Mouse (Mus musculus) MEL (cell line): ENCODE measurements around the gene Ppp4c. TPM values are rescaled to one million over a fixed set of nuclear protein-coding genes. Genes with fewer than 3 reads are reported as not detected.

ENCODE experiments used
- DNase-seq: peaks from one replicate; pipeline ENCODE4 v3.0.0; 2011; ENCODE audit warnings: low read depth, low spot score
- H3K27ac ChIP-seq: 2 replicates; pipeline ENCODE4 v1.5.1; 2012; ENCODE audit warnings: low read depth, mild to moderate bottlenecking, control low read depth, low read length, moderate library complexity; ENCODE audit not compliant: control insufficient read depth
- H3K27me3 ChIP-seq, 2 experiments: fragments of 150-350 bp in 1 of 2; sonication (generic) in 1 of 2; 2 replicates each; pipeline ENCODE4 v1.6.1; 2012; ENCODE audit warnings: low read length in 2 of 2, mild to moderate bottlenecking in 2 of 2, improper control_type of control experiment in 1 of 2, moderate library complexity in 1 of 2; ENCODE audit not compliant: insufficient read depth in 2 of 2, control insufficient read depth in 1 of 2
- H3K36me3 ChIP-seq, 2 experiments: 2 replicates each; pipeline ENCODE4 v1.6.1; 2012 to 2014; ENCODE audit warnings: low read length in 2 of 2, improper control_type of control experiment in 1 of 2, inconsistent platforms in 1 of 2, mild to moderate bottlenecking in 1 of 2; ENCODE audit not compliant: insufficient read depth in 2 of 2, control insufficient read depth in 1 of 2
- H3K4me1 ChIP-seq, 2 experiments: fragments of 150-350 bp in 1 of 2; sonication (generic) in 1 of 2; 2 replicates each; pipeline ENCODE4 v1.6.1; 2012; ENCODE audit warnings: low read length in 2 of 2, improper control_type of control experiment in 1 of 2, mild to moderate bottlenecking in 1 of 2; ENCODE audit not compliant: insufficient read depth in 2 of 2, control insufficient read depth in 1 of 2
- H3K4me3 ChIP-seq, 2 experiments: fragments of 150-350 bp in 1 of 2; sonication (generic) in 1 of 2; 2 replicates each; pipeline ENCODE4 v1.5.1; 2012; ENCODE audit warnings: low read depth in 2 of 2, low read length in 2 of 2, mild to moderate bottlenecking in 2 of 2, moderate library complexity in 2 of 2, control low read depth in 1 of 2, improper control_type of control experiment in 1 of 2; ENCODE audit not compliant: control insufficient read depth in 1 of 2, insufficient read depth in 1 of 2
- H3K79me2 ChIP-seq: 2 replicates; pipeline ENCODE4 v1.6.1; 2012; ENCODE audit warnings: mild to moderate bottlenecking, low read length, moderate library complexity; ENCODE audit not compliant: control insufficient read depth, poor library complexity, insufficient read depth
- H3K9ac ChIP-seq: 2 replicates; pipeline ENCODE4 v1.6.1; 2012; ENCODE audit warnings: low read depth, mild to moderate bottlenecking, control low read depth, low read length, moderate library complexity; ENCODE audit not compliant: control insufficient read depth, poor library complexity, severe bottlenecking
- H3K9me3 ChIP-seq: fragments of 150-350 bp; sonication (generic); replicated peaks from 2 replicates; pipeline ENCODE4 v1.6.1; 2012; ENCODE audit warnings: mild to moderate bottlenecking, low read length, improper control_type of control experiment, moderate library complexity; ENCODE audit not compliant: insufficient read depth
- CTCF ChIP-seq, 3 experiments: IDR thresholded peaks in 2 of 3; conservative IDR thresholded peaks in 1 of 3; 2 replicates each; pipeline ENCODE4 v1.5.1; 2011 to 2012; ENCODE audit warnings: low read length in 3 of 3, low read depth in 2 of 3, mild to moderate bottlenecking in 2 of 3, improper control_type of control experiment in 1 of 3, inconsistent platforms in 1 of 3, mixed read lengths in 1 of 3, moderate library complexity in 1 of 3; ENCODE audit not compliant: control insufficient read depth in 1 of 3, insufficient read depth in 1 of 3, poor library complexity in 1 of 3, severe bottlenecking in 1 of 3
- ELF1 ChIP-seq: IDR thresholded peaks from 2 replicates; pipeline ENCODE4 v1.6.1; 2014; ENCODE audit warnings: low read depth, mild to moderate bottlenecking, inconsistent platforms, low read length, improper control_type of control experiment, moderate library complexity
- EP300 ChIP-seq, 2 experiments: IDR thresholded peaks; 2 replicates each; pipeline ENCODE4 v1.6.1; 2011; ENCODE audit warnings: improper control_type of control experiment in 2 of 2, low read length in 2 of 2, low read depth in 1 of 2, mild to moderate bottlenecking in 1 of 2
- ETS1 ChIP-seq: IDR thresholded peaks from 2 replicates; pipeline ENCODE4 v1.6.1; 2012; ENCODE audit warnings: low read depth, mild to moderate bottlenecking, inconsistent platforms, low read length, improper control_type of control experiment, moderate library complexity
- GABPA ChIP-seq: IDR thresholded peaks from 2 replicates; pipeline ENCODE4 v1.6.1; 2012; ENCODE audit warnings: low read depth, mild to moderate bottlenecking, inconsistent platforms, low read length, improper control_type of control experiment, moderate library complexity
- GATA1 ChIP-seq: IDR thresholded peaks from 2 replicates; pipeline ENCODE4 v1.6.1; 2011; ENCODE audit warnings: low read depth, low read length, improper control_type of control experiment
- HCFC1 ChIP-seq: IDR thresholded peaks from 2 replicates; pipeline ENCODE4 v1.6.1; 2012; ENCODE audit warnings: low read depth, mild to moderate bottlenecking, inconsistent platforms, low read length, improper control_type of control experiment, moderate library complexity
- JUND ChIP-seq: IDR thresholded peaks from 2 replicates; pipeline ENCODE4 v1.6.1; 2011; ENCODE audit warnings: low read depth, mild to moderate bottlenecking, improper control_type of control experiment, low read length
- MAZ ChIP-seq: IDR thresholded peaks from 2 replicates; pipeline ENCODE4 v1.6.1; 2012; ENCODE audit warnings: low read depth, mild to moderate bottlenecking, inconsistent platforms, low read length, improper control_type of control experiment
- MYB ChIP-seq: IDR thresholded peaks from 2 replicates; pipeline ENCODE4 v1.6.1; 2011; ENCODE audit warnings: mild to moderate bottlenecking, low read depth, low read length, improper control_type of control experiment
- MYC ChIP-seq: IDR thresholded peaks from 2 replicates; pipeline ENCODE4 v1.6.1; 2011; ENCODE audit warnings: low read depth, mild to moderate bottlenecking, low read length, improper control_type of control experiment, moderate library complexity
- NELFE ChIP-seq: IDR thresholded peaks from 2 replicates; pipeline ENCODE4 v1.6.1; 2011; ENCODE audit warnings: low read depth, low read length, improper control_type of control experiment
- NRF1 ChIP-seq: IDR thresholded peaks from 2 replicates; pipeline ENCODE4 v1.6.1; 2014; ENCODE audit warnings: low read depth, mild to moderate bottlenecking, inconsistent platforms, low read length, improper control_type of control experiment, moderate library complexity; ENCODE audit not compliant: poor library complexity, insufficient read depth, severe bottlenecking
- POLR2A ChIP-seq, 2 experiments: IDR thresholded peaks; 2 replicates each; pipeline ENCODE4 v1.6.1; 2011 to 2012; ENCODE audit warnings: low read length in 2 of 2, mild to moderate bottlenecking in 2 of 2, control low read depth in 1 of 2, improper control_type of control experiment in 1 of 2, low read depth in 1 of 2, moderate library complexity in 1 of 2; ENCODE audit not compliant: control insufficient read depth in 1 of 2, insufficient read depth in 1 of 2, poor library complexity in 1 of 2
- POLR2AphosphoS2 ChIP-seq: IDR thresholded peaks from 2 replicates; pipeline ENCODE4 v1.6.1; 2011; ENCODE audit warnings: low read length, improper control_type of control experiment
- POLR2AphosphoS5 ChIP-seq: IDR thresholded peaks from 2 replicates; pipeline ENCODE4 v1.6.1; 2012; ENCODE audit warnings: low read depth, borderline replicate concordance, mild to moderate bottlenecking, inconsistent platforms, low read length, moderate library complexity, mixed read lengths
- RAD21 ChIP-seq: IDR thresholded peaks from 2 replicates; pipeline ENCODE4 v1.6.1; 2011; ENCODE audit warnings: mild to moderate bottlenecking, low read depth, low read length, improper control_type of control experiment
- SIN3A ChIP-seq: IDR thresholded peaks from 2 replicates; pipeline ENCODE4 v1.6.1; 2012; ENCODE audit warnings: low read length, improper control_type of control experiment, inconsistent platforms
- SMC3 ChIP-seq: IDR thresholded peaks from 2 replicates; pipeline ENCODE4 v1.6.1; 2011; ENCODE audit warnings: low read depth, low read length, improper control_type of control experiment
- TAL1 ChIP-seq: IDR thresholded peaks from 2 replicates; pipeline ENCODE4 v1.6.1; 2012; ENCODE audit warnings: mild to moderate bottlenecking, inconsistent platforms, low read length, moderate library complexity, mixed read lengths
- TBP ChIP-seq: IDR thresholded peaks from 2 replicates; pipeline ENCODE4 v1.8.0; 2011; ENCODE audit warnings: low read depth, low read length, improper control_type of control experiment
- TCF12 ChIP-seq: IDR thresholded peaks from 2 replicates; pipeline ENCODE4 v1.6.1; 2014; ENCODE audit warnings: low read depth, mild to moderate bottlenecking, inconsistent platforms, low read length, improper control_type of control experiment, moderate library complexity
- ZMIZ1 ChIP-seq: IDR thresholded peaks from 2 replicates; pipeline ENCODE4 v1.6.1; 2012; ENCODE audit warnings: low read depth, mild to moderate bottlenecking, inconsistent platforms, low read length, improper control_type of control experiment, moderate library complexity
- ZNF384 ChIP-seq: IDR thresholded peaks from 2 replicates; pipeline ENCODE4 v1.6.1; 2012; ENCODE audit warnings: low read depth, mild to moderate bottlenecking, inconsistent platforms, low read length, improper control_type of control experiment
- polyA plus RNA-seq, 2 experiments: library from polyadenylated mRNA; stranded (reverse) in 1 of 2; unstranded in 1 of 2; fragments of >175 nt in 1 of 2; fragments of >200 nt in 1 of 2; gene quantifications; 2 replicates each; pipeline versions ENCODE4 v1.2.1 to v1.2.4; 2012; ENCODE audit warnings: low replicate concordance in 2 of 2, low read depth in 1 of 2; ENCODE audit not compliant: insufficient read length in 2 of 2, insufficient read depth in 1 of 2, missing spikeins in 1 of 2
- total RNA-seq: library from RNA; depleted of rRNA; stranded (reverse); fragments of 300-350 nt; gene quantifications from 2 replicates; pipeline ENCODE4 v1.2.3, GENCODE M21; 2012

Gene Ppp4c
- total and polyA plus RNA-seq, 3 experiments, result 257 to 540 (median 265) TPM

DNA sequence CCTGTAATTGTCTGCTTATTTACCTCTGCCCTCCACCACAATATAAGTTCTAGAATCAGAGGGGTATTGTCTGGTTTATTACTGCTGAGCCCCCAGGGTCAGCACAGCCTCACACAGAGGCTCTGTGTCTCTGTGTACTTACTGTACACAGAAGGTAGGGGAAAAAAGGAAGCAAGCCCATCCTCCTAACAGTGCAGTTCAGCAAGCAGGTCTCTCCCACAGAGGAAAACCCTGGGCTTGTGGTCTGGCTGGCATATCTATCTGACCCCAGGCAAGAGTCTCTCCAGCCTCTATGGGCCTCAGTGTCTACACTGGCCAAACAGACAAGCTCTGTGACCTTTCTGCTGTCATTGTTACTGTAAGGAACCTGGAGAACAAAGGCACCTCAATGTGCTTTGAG, 11.5 kb upstream of the Ppp4c start:
- peak; percentile 57 for DNase-seq
- H3K4me1 ChIP-seq, result peaks cover 20 to 47% of the 10 kb centered on the region in 2 experiments
- H3K27me3 ChIP-seq, result no peaks in the 10 kb centered on the region
- H3K79me2 ChIP-seq, result peaks cover 7% of the 10 kb centered on the region
- TF ChIP-seq RAD21 (no peak), CTCF (IDR thresholded peaks at IDR 0.05 in 2 of 3, conservative IDR thresholded peaks at IDR 0.05 in 1 of 3; ENCODE audit: control insufficient read depth in 1 of 3, insufficient read depth in 1 of 3, low read depth in 2 of 3, low read length in 3 of 3, poor library complexity in 1 of 3, severe bottlenecking in 1 of 3) (no peak), EP300 (IDR thresholded peaks at IDR 0.05; ENCODE audit: low read depth in 1 of 2, low read length in 2 of 2) (0 out of 4 replicates have a peak, but pooled peaks of 1 of the 2 experiments have one; percentile 6), MAZ (no peak), POLR2AphosphoS2 (no peak), POLR2AphosphoS5 (no peak), GATA1 (no peak), MYB (no peak), TAL1 (peak; percentile 35; the same call in 1 of the 2 replicates), TCF12 (no peak)
- H3K9me3 ChIP-seq, result no peaks in the 10 kb centered on the region
- H3K4me3 ChIP-seq, result no peak overlapping the region
- H3K9ac ChIP-seq, result peak overlapping the region; percentile 41
- peaks cover 0 to 39% of the 10 kb centered on the region in 2 experiments; a peak in 2 of 4 replicates for H3K36me3 ChIP-seq
- H3K27ac ChIP-seq, result peak overlapping the region; percentile 66

DNA sequence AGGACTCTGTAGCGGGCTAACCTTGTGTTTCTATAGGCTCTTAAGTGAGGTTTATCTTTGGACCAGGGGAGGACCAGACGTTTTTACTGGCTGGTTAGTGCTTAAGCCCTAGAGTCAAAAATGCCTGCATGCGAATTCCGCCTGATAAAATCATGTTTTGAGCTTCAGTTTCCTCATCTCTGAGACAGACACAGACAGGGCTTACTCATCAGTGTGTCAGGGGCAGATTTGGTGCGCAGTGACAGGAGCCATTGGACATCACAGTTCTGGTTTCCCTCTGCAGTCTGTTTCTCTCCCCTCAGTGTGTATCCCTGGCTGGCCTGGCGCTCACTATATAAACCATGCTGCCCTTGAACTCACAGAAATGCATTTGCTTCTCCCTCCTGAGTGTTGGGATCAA, 10.9 kb upstream of the Ppp4c start:
- TF ChIP-seq HCFC1, result peak; percentile 50; the same call in 1 of the 2 replicates
- no peak for TF ChIP-seq JUND
- TF ChIP-seq TCF12, result peak; percentile 56
- TF ChIP-seq GATA1, result peak; percentile 94
- TF ChIP-seq TBP, result peak; percentile 71
- no peak; the same call in 1 of the 2 replicates for TF ChIP-seq ZMIZ1
- 0 out of 2 replicates have a peak, but pooled peaks have one; percentile 15 for TF ChIP-seq MAZ
- TF ChIP-seq GABPA, result no peak
- peak; percentile 59; the same call in 1 of the 2 replicates for TF ChIP-seq MYC
- TF ChIP-seq EP300 (IDR thresholded peaks at IDR 0.05; ENCODE audit: low read depth in 1 of 2, low read length in 2 of 2), result peak; percentile 43 to 60
- TF ChIP-seq ETS1, result peak; percentile 87
- TF ChIP-seq NELFE, result peak; percentile 28; the same call in 1 of the 2 replicates
- TF ChIP-seq ELF1, result 0 out of 2 replicates have a peak, but pooled peaks have one; percentile 12
- TF ChIP-seq ZNF384, result no peak
- TF ChIP-seq TAL1, result peak; percentile 59
- TF ChIP-seq SIN3A, result peak; percentile 82
- TF ChIP-seq SMC3, result no peak
- peak in 1 of 2 experiments; percentile 55; a peak in 1 of 4 replicates for TF ChIP-seq POLR2A (IDR thresholded peaks at IDR 0.05; ENCODE audit: control insufficient read depth in 1 of 2, insufficient read depth in 1 of 2, low read depth in 1 of 2, low read length in 2 of 2, poor library complexity in 1 of 2)
- TF ChIP-seq NRF1, result peak; percentile 41; the same call in 1 of the 2 replicates
- TF ChIP-seq, all 39 proteins: peak for 14
- Histone ChIP-seq H3K4me3 (peak overlapping the region in 1 of 2 experiments; percentile 25; a peak in 2 of 4 replicates), H3K4me1 (peaks cover 20 to 46% of the 10 kb centered on the region in 2 experiments), H3K9me3 (no peaks in the 10 kb centered on the region), H3K9ac (peak overlapping the region; percentile 43), H3K27me3 (no peaks in the 10 kb centered on the region), H3K36me3 (peaks cover 0 to 37% of the 10 kb centered on the region in 2 experiments; a peak in 2 of 4 replicates), H3K27ac (peak overlapping the region; percentile 92), H3K79me2 (peaks cover 13% of the 10 kb centered on the region)
- DNase-seq, result peak; percentile 94
